Mouse (Mus musculus): Measurements from ENCODE around the gene Calr4. TPM values are rescaled to one million over a fixed set of nuclear protein-coding genes. Genes with fewer than 3 reads are reported as not detected.

The Calr4 gene
- total and polyA plus RNA-seq, 3 experiments, result 0.04 TPM; not detected in 2

DNA sequence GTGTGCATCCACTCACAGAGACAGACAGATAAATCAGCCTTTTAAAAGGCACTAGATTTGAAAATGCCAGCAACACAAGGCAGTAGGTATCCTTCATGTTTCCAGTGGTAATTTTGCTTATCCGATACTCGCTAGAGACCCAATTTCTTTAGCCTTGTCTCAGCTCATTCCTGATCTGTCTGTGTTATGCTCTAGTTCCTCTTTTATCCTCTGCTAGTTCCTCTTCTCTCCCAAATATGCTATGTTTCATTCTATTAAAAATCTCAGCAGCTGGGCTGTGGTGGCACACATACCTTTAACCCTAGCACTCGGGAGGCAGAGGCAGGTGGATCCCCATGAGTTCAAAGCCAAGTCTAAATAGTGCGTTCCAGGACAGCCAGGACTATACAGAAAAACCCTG lies 37.5 kb downstream of the Calr4 start:
- Histone ChIP-seq H3K36me3 (ENCODE audit: control insufficient read depth in 1 of 2, insufficient read depth in 2 of 2, low read length in 2 of 2) (no peaks in the 10 kb centered on the region; a peak in 1 of 4 replicates), H3K4me1 (ENCODE audit: control insufficient read depth in 1 of 2, insufficient read depth in 2 of 2, low read length in 2 of 2) (peaks cover 0 to 5% of the 10 kb centered on the region in 2 experiments; a peak in 2 of 4 replicates), H3K79me2 (ENCODE audit: control insufficient read depth, insufficient read depth, low read length, poor library complexity) (no peaks in the 10 kb centered on the region), H3K27ac (ENCODE audit: control insufficient read depth, low read depth, low read length) (no peak overlapping the region), H3K9me3 (replicated peaks; ENCODE audit: insufficient read depth, low read length) (no peaks in the 10 kb centered on the region), H3K9ac (ENCODE audit: control insufficient read depth, low read depth, low read length, poor library complexity, severe bottlenecking) (no peak overlapping the region), H3K4me3 (ENCODE audit: control insufficient read depth in 1 of 2, insufficient read depth in 1 of 2, low read depth in 2 of 2, low read length in 2 of 2) (no peak overlapping the region), H3K27me3 (ENCODE audit: control insufficient read depth in 1 of 2, insufficient read depth in 2 of 2, low read length in 2 of 2) (peaks cover 0 to 3% of the 10 kb centered on the region in 2 experiments)
- TF ChIP-seq POLR2A (IDR thresholded peaks at IDR 0.05; ENCODE audit: control insufficient read depth in 1 of 2, insufficient read depth in 1 of 2, low read depth in 1 of 2, low read length in 2 of 2, poor library complexity in 1 of 2), result no peak
- peak; percentile 48; the same call in 1 of the 2 replicates for TF ChIP-seq RCOR1 (IDR thresholded peaks at IDR 0.05; ENCODE audit: low read depth, low read length)
- peak; percentile 49 for DNase-seq (ENCODE audit: low read depth, low spot score)

DNA sequence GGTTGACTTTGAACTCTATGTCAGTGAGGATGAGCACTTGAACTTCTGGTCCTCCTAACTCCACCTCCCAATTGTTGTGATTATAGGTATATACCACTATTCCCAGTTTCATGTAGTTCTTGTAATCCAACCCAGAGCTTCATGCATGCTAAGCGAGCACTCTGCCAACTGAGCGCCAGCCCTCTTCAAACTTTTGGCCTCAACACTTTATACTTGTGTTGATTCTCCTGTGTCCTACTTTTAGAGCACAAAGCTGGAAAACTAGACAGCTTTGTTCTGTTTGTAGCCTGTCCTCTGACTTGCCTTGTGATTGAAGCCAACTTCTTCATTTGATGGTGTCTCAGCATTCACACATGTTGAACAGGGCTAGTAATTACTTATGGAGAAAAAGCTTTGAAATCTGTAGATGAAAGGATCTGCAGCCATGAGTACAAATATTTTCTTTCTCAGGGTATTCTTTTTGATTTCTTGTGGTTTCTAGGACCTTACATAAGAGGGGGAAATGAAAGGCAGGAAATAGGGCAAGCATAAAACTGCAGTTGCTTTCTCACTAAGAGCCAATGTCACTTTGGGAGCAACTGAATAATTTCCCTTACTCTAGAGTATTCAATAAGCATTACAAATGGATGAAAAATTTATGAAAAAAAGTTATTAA lies 39.4 kb downstream of the Calr4 start:
- H3K79me2 ChIP-seq (ENCODE audit: control insufficient read depth, insufficient read depth, low read length, poor library complexity), result no peaks in the 10 kb centered on the region
- H3K9ac ChIP-seq (ENCODE audit: control insufficient read depth, low read depth, low read length, poor library complexity, severe bottlenecking), result no peak overlapping the region
- no peak for DNase-seq (ENCODE audit: low read depth, low spot score)
- no peaks in the 10 kb centered on the region; a peak in 1 of 4 replicates for H3K36me3 ChIP-seq (ENCODE audit: control insufficient read depth in 1 of 2, insufficient read depth in 2 of 2, low read length in 2 of 2)
- peaks cover 0 to 3% of the 10 kb centered on the region in 2 experiments; a peak in 3 of 4 replicates for H3K27me3 ChIP-seq (ENCODE audit: control insufficient read depth in 1 of 2, insufficient read depth in 2 of 2, low read length in 2 of 2)
- H3K4me3 ChIP-seq (ENCODE audit: control insufficient read depth in 1 of 2, insufficient read depth in 1 of 2, low read depth in 2 of 2, low read length in 2 of 2), result no peak overlapping the region
- no peaks in the 10 kb centered on the region for H3K9me3 ChIP-seq (replicated peaks; ENCODE audit: insufficient read depth, low read length)
- H3K27ac ChIP-seq (ENCODE audit: control insufficient read depth, low read depth, low read length), result no peak overlapping the region
- no peak for TF ChIP-seq HCFC1 (IDR thresholded peaks at IDR 0.05; ENCODE audit: low read depth, low read length)
- no peak for TF ChIP-seq SIN3A (IDR thresholded peaks at IDR 0.05; ENCODE audit: low read length)
- TF ChIP-seq CHD2 (IDR thresholded peaks at IDR 0.05; ENCODE audit: low read length), result no peak
- no peak for TF ChIP-seq ZKSCAN1 (IDR thresholded peaks at IDR 0.05; ENCODE audit: low read depth, low read length)
- TF ChIP-seq MEF2A (IDR thresholded peaks at IDR 0.05; ENCODE audit: extremely low read depth, insufficient replicate concordance, low read depth, low read length, poor library complexity, severe bottlenecking), result no peak
- TF ChIP-seq USF1 (IDR thresholded peaks at IDR 0.05; ENCODE audit: low read depth, low read length), result no peak
- no peak for TF ChIP-seq RAD21 (IDR thresholded peaks at IDR 0.05; ENCODE audit: low read depth, low read length)
- no peak for TF ChIP-seq GATA1 (IDR thresholded peaks at IDR 0.05; ENCODE audit: low read depth, low read length)
- no peak for TF ChIP-seq E2F4 (IDR thresholded peaks at IDR 0.05; ENCODE audit: borderline replicate concordance, low read depth, low read length)
- TF ChIP-seq RCOR1 (IDR thresholded peaks at IDR 0.05; ENCODE audit: low read depth, low read length), result no peak
- TF ChIP-seq EP300 (IDR thresholded peaks at IDR 0.05; ENCODE audit: low read depth in 1 of 2, low read length in 2 of 2), result no peak
- TF ChIP-seq MYC (IDR thresholded peaks at IDR 0.05; ENCODE audit: low read depth, low read length), result no peak
- TF ChIP-seq CHD1 (IDR thresholded peaks at IDR 0.05; ENCODE audit: low read depth, low read length), result no peak
- no peak for TF ChIP-seq TBP (IDR thresholded peaks at IDR 0.05; ENCODE audit: low read depth, low read length)
- no peak for TF ChIP-seq BHLHE40 (IDR thresholded peaks at IDR 0.05; ENCODE audit: borderline replicate concordance, low read depth, low read length)
- no peak for TF ChIP-seq SMC3 (IDR thresholded peaks at IDR 0.05; ENCODE audit: low read depth, low read length)
- TF ChIP-seq TCF12 (IDR thresholded peaks at IDR 0.05; ENCODE audit: low read depth, low read length), result no peak
- TF ChIP-seq ZMIZ1 (IDR thresholded peaks at IDR 0.05; ENCODE audit: low read depth, low read length), result no peak
- no peak for TF ChIP-seq MXI1 (IDR thresholded peaks at IDR 0.05; ENCODE audit: low read depth, low read length)
- no peak for TF ChIP-seq UBTF (IDR thresholded peaks at IDR 0.05; ENCODE audit: borderline replicate concordance, insufficient read depth, low read depth, low read length)
- H3K4me1 ChIP-seq (ENCODE audit: control insufficient read depth in 1 of 2, insufficient read depth in 2 of 2, low read length in 2 of 2), result peaks cover 0 to 5% of the 10 kb centered on the region in 2 experiments; a peak in 2 of 4 replicates

Measured in MEL (cell line).